Mouse (Mus musculus) left cerebral cortex, postnatal 36 days (tissue): ENCODE results near the gene Prdm16. TPM values are rescaled to one million over a fixed set of nuclear protein-coding genes. Genes with fewer than 3 reads are reported as not detected.

Experiments
- DNase-seq, 2 experiments: peaks; one replicate each; pipeline ENCODE4 v3.0.0; 2021 to 2022; ENCODE audit warnings: low spot score in 2 of 2, mixed read lengths in 1 of 2
- intact Hi-C: fragments of 180-260 bp; cut with DNase I; formaldehyde crosslinking; loops from one replicate; pipeline ENCODE4 v1.15.1; 2025
- total RNA-seq, 2 experiments: library from RNA; stranded (reverse); gene quantifications; 2 replicates each; pipeline ENCODE4 v1.2.3; 2021

Prdm16 gene
- total RNA-seq, 2 experiments from 2014 or later = 7.2 to 9.7 TPM

DNA sequence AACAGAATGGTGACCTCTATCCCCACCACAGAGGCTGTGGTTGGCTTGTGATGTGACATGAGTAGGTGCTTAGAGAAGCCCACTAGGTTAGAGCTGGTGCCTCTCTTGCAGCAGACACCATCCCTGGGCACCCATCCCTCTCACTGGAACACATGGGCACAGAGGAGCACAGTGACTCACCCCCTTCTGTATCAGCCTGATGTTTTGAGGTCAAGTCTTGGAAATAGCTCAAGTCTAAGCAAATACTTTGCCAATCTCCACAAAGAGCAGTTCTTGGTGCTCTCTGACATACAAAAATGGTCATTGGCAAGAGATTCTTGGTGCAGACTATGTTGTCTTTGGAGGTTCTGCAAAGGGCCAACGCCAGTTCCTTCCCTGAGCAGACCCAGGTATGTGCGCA is 257.8 kb downstream of the Prdm16 start:
- intact Hi-C loops = no loop called here
- DNase-seq = no peak

DNA sequence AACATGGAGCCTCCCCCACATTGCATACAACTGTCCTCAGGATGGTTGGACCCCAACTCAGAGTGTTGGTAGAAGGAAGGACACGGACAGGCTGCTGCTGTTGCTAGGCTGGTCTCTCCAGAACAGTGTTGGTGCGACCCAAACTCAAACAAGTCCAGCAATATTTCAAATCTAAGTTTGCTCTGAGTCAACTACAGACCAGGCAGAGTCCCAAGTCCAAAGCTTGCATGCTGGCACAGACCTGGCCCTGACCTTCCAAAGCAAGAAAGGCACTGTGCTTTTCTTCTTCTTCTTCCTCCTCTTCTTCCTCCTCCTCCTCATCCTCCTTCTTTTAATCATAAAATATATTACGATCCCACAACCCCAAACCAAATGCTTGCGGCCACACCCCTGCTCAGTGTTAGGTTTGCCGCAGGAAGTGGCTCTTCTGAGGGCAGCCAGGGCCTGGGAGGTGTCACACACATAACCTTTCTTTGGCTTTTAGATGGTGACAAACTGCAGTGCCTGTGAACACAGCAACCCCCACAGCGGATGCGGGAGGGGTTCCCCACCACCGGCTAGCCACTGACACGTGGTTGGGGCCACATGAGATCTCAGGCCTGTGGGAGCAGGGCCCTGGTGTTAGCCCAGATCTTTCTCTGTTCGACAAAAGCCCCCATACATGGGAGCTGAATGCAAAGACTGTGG is 260.6 kb downstream of the Prdm16 start:
- intact Hi-C loops = no loop called here
- DNase-seq = no peak

DNA sequence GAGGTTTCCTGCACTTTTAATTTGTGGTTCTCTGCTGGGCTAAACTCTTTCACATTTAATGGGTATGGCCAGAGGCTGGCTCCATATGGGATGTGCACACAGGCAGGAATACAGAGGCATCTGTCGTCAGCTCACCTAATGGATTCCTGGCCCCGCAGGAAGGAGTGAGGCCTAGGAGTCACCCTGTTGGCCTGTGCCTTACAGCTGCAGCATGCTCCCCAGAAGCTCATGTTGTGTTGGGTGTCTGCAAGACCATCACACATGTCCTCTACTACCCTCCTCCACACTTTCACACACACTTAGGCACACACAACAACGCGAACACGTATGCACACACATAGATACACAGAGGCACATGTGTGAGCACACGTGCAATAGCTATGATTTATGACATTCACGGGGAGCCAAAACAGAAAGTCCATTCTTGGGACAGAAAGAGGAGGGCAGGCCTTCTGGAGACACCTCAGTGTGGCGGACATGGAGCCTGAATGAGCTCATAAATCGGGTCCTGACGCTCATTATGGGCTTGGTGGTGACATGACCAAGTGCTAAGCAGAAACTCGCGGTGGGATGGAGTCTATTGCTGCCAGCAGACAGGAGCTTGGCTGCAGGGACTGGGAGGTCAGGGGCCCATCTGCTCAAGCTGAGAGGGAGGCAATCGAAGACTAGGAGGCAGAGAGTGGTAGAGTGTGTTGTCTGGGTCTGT is 265.0 kb downstream of the Prdm16 start:
- intact Hi-C loops = no loop called here
- no peak for DNase-seq

DNA sequence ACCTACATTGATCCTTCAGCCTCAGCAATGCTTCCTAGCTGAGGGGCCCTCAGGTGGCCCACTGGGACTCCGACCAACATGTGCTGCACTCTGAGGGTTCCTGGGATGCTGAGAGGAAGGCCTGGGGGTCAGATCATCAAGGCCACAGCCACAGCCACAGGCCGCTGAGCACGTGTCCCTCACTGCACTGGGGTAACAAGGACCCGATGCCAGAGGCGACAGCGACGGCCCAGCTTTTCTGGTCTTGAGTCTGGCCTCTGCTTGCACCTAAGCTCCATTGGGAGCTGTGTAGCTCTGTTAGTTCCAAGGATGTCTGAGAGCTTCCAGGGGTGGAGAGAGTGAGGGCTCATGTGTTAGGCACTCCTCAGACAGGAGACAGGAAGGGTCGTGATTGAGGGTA is 265.8 kb downstream of the Prdm16 start:
- intact Hi-C loops = no loop called here
- DNase-seq = no peak

DNA sequence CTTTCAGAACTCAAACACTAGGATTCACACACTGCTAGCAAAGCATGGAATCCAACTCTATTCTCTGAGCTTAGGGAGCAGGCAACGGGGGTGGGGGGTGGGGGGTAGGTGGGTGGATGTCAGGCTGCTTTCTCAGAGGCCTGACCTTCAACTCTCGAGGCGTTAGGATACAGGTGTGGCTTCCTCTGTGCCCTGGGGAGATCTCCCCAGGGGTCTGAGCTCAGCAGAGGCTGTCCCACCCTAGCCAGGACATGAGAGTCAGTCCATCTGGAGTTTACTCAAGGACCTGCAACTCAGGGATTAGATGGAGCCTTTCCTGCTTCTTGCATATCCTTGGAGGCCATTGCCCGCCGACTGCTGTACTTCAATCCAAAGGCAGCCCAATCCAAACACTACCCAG is 267.6 kb downstream of the Prdm16 start:
- intact Hi-C loops = no loop called here
- no peak for DNase-seq

DNA sequence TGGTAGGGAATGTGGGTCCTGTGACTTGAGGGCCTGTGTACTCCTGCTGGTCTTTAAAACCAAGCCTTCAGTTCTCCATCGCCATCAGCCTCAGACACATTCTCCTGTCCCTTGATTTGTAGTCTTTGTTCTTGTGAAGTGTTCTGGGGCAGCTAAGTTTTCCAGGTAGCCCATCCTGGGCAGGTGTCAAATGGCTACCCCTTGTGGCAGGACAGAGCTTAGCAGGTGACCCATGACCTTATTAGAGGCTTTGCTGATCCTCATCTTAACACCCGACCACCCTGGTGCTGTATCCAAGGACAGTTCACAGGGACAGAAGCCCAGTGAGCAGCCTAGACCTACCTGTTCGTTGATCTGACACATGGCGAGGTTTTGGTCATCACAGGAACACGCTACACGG is 269.8 kb downstream of the Prdm16 start:
- intact Hi-C loops = no loop called here
- DNase-seq = no peak

DNA sequence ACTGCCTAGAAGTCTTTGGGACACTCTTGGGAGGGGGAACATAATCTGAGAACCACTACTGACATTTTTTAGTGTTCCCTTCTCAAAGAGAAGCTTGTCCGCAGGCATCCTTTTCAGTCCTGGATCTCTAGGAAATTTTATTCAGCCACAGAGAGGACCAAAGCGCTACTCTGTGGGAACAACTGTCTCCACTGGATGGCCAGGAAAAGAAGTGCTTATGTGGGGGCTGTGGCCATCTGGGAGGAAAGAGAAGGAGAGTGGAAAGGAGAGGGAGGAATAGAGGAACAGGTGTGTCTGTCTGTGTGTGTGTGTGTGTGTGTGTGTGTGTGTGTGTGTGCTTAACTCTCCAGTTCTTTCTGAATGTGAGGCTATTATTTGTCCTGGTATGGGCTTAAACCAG is 271.9 kb downstream of the Prdm16 start:
- intact Hi-C loops = no loop called here
- DNase-seq = peak; percentile 21 to 30

DNA sequence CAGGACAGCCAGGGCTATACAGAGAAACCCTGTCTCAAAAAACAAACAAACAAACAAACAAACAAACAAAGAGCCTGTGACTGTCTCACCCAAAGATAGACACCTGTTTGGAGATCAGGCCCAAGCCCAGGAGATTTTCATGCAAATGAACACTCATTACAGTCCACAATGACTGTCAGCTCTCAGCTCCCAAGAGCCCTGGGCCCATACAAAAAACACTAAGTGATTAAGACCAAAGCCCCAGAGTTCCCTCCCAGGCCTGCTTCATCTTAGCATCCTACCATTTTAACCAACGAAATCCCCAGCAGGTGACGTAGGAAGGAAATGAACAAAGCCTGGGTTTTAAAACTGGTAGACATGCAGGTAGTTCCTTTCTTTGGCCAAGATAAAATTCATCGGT is 275.8 kb downstream of the Prdm16 start:
- no peak for DNase-seq
- intact Hi-C loops = no loop called here

DNA sequence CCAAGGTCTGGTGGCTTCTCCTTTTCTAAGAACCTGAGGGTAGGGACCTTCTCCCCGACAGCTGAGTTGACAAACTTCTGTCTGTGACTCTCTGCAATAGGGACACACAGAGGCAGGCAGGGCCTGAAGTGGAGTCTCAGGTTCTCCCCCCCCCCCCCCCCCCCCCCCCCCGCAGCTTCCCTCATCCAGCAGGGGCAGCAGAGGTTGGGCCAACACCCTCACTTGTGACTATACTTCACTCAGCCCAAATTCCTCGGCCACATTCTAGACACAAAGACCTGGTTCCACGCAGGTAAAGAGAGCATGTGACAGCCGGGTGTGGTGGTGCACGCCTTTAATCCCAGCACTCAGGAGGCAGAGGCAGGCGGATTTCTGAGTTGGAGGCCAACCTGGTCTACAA is 276.2 kb downstream of the Prdm16 start:
- no peak for DNase-seq
- intact Hi-C loops = no loop called here

DNA sequence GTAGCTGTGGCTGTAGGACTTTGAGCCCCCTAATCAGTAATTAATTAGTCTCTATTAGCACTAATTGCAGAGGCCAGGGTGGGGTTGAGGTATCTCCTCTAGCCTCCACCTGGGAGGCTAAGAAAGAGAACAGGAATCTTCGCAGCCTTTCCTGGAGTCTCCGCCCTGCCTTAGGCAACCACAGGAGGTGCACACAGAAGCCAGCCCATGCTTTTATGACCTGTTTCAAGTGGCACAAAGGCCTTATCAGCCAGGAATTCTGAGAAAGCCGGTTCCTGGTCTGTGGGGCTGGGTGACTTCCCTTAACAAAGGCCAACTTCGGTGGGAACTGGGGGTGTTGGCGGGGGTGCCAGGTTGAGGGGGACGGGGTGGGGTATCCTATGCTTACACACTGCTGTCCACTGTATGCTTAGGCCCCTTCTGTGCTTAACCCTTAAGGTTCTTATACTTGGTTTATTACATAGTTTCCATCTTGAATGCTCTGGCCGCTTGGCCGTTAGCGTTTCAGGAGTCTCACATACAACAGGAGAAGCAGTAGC is 276.8 kb downstream of the Prdm16 start:
- no peak for DNase-seq
- intact Hi-C loops = no loop called here

DNA sequence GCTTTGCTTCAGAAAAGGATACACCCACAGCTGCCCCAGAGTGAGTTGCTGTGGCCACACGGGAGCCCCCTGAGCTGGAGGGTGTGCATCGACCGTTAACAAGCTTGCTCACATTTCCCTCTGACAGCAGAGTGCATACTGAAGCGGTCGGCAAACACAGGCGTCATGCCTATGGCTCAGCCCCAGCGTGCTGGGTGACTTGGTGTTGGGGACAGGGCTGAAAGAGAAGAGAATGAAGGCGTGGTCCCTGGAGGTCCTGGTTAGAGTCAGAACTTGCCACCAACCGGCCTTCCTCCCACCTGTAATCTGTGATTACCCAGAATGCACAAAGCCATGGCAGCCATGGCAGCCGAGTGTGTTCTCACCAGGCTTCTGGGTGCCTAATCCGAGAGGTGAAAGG is 277.9 kb downstream of the Prdm16 start:
- intact Hi-C loops = no loop called here
- DNase-seq = no peak

DNA sequence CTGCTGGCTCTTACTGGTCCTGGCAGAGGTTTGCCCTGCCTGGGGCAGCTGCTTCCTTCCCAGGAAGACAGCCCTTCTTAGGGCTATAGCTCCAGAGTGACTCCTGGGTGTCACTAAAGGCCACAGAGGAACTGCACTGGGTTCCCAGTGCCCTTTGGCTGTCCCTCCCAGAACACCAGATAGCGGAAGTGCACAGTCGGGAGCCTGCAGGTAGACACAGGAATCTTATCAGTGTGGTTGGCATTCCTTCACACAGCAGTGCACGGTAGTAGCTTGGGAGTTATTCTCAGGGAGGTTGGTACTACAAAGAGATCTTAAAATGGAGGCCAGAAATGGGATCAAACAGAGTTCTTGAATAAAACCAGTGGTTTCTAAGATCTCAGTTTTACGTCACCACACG is 278.3 kb downstream of the Prdm16 start:
- intact Hi-C loops = no loop called here
- DNase-seq = no peak

DNA sequence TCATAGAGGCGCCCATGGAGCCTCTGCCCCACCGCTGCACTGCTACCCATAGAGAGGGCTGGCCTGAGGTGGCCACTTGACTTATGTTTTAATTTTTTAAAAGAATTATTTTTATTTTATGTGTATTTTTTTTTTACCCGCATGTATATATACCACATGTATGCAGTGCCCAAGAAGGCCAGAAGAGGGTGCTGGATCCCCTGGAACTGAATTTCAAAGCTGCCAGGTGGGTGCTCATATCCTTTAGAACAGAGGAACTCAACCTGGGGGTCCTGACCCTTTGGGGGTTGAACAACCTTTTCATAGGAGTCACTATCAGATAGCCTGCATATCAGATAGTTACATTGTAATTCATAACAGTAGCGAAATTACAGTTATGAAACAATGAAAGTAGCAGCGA is 281.3 kb downstream of the Prdm16 start:
- DNase-seq = no peak
- intact Hi-C loops = no loop called here

DNA sequence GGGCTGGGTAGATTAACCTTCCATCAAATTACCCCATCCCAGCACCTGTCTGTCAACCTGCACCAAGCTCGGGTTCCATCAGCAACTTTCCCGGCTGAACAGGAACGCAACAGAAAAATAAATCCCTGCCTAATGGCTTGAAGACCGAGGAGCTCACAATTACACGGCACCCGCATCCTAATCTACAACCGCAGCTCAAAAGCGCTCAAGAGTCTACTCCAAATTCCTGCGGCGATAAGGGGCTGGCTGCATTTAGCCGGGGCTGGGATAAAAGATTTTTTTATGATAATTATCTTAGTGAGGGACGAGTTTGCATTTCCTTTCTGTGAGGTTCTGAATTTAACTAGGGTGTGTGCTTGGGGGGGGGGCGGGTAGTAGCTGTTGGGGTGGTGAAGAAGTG is 284.4 kb downstream of the Prdm16 start:
- DNase-seq = no peak
- intact Hi-C loops = no loop called here

DNA sequence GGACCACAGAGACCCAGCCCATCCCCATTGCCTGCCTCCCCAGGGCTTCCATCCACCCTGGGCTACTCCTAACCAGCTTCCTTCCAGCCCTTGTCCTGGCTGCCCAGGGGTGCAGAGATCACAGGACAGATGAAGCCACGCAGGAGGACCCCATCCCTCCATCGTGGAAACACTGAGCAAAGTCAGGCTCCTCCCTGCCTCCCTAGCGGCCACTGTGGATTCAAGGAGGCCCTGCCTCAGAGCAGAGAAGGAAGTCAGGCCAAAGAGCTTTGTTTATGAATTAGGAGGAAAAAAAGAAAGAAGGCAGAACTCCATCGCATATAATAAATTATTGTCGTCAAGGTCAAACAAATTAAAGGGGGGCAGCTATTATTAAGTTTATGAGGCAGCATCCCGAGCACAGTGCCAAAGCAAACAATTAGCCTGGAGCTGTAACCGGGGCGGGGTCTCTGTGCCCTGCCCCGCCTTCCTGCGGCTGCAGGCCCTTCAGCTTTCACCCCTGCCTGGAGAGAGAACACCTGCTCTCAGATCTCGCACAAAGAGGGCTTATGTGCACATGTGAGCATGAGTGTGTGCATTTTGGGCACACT is 288.4 kb downstream of the Prdm16 start:
- no peak for DNase-seq
- intact Hi-C loops = no loop called here

DNA sequence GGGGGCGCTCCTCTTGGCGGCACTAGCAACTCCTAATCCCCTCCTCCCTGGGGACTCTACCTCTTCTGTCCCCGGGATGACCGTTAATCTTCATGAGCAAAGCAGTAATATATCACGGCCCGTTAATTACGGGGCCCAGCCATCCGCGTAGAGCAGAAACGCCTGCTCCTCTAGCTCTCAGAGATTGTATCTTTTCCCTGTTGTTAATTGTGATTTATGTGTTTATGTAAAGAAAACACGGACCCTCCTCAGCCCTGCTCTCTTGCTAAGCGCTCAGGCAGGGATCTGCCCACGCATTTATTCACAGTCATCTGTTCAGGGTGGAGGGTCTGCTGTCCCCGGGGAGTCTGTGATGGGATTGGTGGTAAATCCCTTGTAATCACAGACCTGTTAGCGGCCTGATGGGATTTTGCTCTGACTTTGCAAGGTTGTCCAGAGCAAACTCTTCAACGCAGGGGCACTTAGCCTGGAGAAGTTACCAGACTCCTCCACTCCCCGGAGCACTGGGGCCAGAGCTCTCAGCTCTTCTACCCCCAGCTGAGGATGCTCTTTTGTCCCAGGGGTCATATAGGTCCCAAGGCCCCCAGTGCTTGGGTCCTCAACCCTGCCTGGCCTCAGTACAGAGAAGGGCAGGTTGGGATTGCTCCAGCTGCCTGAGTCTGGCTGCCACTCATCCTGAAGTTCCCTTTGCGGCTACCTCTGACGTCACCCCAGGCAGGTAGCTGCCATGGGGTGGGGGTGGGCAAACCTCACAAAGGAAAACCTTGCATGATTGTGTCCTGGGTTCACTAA is 289.7 kb downstream of the Prdm16 start:
- DNase-seq = no peak
- intact Hi-C loops = no loop called here

DNA sequence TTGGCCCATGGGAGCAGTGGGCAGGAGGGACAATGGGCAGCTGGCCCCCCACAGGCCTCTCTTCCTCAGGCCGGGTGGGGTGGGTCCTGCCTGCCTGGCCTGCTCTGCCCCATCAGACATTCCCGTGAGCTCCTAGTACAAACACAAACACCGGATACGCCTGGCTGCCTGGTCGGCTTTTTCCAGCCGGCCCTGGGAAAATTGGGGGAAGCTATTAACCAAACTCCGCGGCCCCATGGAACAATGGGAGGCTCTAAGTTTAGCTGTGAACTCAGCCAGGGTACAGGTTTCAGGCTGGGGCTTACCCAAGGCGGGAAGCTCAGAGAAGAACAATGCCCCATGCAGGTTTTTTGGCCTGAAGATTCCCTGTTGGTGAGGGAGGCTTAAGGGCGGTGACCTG is 300.0 kb downstream of the Prdm16 start:
- intact Hi-C loops = loop anchor here (10.0 kb wide), 1 partner anchor 458 kb away; no protein-coding TSS in a partner anchor
- DNase-seq = no peak

DNA sequence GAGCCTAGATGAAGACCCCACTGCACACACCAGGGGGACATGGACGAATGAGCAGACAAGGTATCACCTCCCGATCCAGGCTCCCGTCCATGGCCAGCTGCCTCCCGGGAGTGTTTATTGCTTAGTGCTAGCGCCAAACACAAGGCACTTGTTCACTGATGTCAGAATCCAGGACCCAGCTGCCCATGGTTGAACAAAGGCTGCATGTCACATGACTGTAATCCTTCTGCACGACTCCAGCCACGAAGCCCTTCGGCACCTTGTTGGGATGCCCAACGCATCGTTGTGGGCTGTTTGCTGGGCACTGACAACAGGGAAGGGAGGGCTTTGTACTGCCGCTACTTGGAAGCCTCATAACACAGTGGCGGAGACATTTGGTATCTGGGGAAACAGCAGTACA is 300.9 kb downstream of the Prdm16 start, which contains the start of gene B230104I21Rik:
Gene B230104I21Rik, plus strand, starts transcription at position 367 of the 400 bp plus-strand sequence.
- intact Hi-C loops = loop anchor here (10.0 kb wide), 1 partner anchor 459 kb away; no protein-coding TSS in a partner anchor
- peak; percentile 22 to 41 for DNase-seq

DNA sequence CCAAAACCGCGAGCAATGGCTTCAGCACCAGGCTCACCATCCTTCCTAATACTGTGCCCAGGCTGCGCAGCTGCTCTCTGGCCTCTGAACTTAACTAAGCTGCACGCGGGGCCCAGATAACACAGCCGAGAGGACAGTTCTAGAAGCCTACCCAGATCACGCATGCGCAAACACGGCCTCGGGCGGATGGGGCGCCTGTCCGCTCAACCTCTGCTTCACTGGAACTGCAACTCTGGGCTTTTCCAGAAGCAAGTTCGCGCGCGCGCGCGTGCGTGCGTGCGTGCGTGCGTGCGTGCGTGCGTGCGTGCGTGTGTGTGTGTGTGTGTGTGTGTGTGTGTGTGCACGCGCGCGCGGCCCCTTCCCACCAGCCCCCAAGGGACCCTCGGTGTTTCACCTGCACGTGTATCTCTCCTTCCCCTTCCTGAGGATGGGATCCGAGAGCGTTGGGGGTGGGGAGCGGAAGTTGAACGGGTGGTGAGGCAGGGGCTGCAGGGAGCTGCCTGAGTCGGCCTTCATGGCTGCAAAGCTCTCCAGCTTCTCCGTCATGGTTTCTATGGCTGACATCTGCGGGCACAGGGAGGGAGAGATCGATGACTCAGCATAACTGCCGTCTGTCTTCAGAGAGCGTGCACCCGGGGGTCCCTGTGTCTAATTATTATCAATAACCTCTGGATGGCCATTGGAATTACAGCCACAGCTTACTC is 301.8 kb downstream of the Prdm16 start:
- intact Hi-C loops = loop anchor here (10.0 kb wide), 1 partner anchor 460 kb away; no protein-coding TSS in a partner anchor
- no peak for DNase-seq
